Mouse (Mus musculus) cortical plate, adult 2 months (tissue): ENCODE measurements around the gene Srcap.

Experiments used
- CTCF ChIP-seq: fragments of 200-500 bp; IDR thresholded peaks from 2 replicates; pipeline ENCODE4 v1.5.1; 2011; ENCODE audit warnings: mild to moderate bottlenecking, control low read depth, low read length; ENCODE audit not compliant: insufficient read depth; ENCODE audit errors: extremely low read depth
- POLR2A ChIP-seq: fragments of 200-500 bp; IDR thresholded peaks from 2 replicates; pipeline ENCODE4 v1.6.1; 2011; ENCODE audit warnings: mild to moderate bottlenecking, low read length, control low read depth; ENCODE audit not compliant: insufficient read depth; ENCODE audit errors: extremely low read depth

GRCm38 (mm10) chr7:127474378-127475070, 37.3 kb upstream of the Srcap start:
- no peak for TF ChIP-seq CTCF
- TF ChIP-seq POLR2A = no peak
